Mouse (Mus musculus) lung, embryonic 15.5 days (tissue): ENCODE data around the gene Gm17571. TPM values are rescaled to one million over a fixed set of nuclear protein-coding genes. Genes with fewer than 3 reads are reported as not detected.

Experiments used
- ATAC-seq: fragments of 200-750 bp; cut with Nextera tagmentation; 2 replicates; pipeline ENCODE4 v1.8.0; 2017; ENCODE audit warnings: moderate number of reproducible peaks, borderline replicate concordance; ENCODE audit not compliant: low FRiP score, low TSS enrichment; ENCODE audit errors: extremely low read depth
- H3K27ac ChIP-seq: fragments of 300-500 bp; sonication (generic); 2 replicates; pipeline ENCODE4 v1.5.1; 2015; ENCODE audit warnings: moderate library complexity, mild to moderate bottlenecking, inconsistent platforms
- H3K27me3 ChIP-seq: fragments of 300-500 bp; sonication (generic); 2 replicates; pipeline ENCODE4 v1.6.1; 2015; ENCODE audit warnings: inconsistent platforms
- H3K36me3 ChIP-seq: fragments of 300-500 bp; sonication (generic); 2 replicates; pipeline ENCODE4 v1.6.1; 2015; ENCODE audit warnings: inconsistent platforms
- H3K4me1 ChIP-seq: fragments of 300-500 bp; sonication (generic); 2 replicates; pipeline ENCODE4 v1.6.1; 2015; ENCODE audit warnings: inconsistent platforms
- H3K4me2 ChIP-seq: fragments of 300-500 bp; sonication (generic); 2 replicates; pipeline ENCODE4 v1.6.1; 2015; ENCODE audit warnings: inconsistent platforms, mild to moderate bottlenecking, moderate library complexity
- H3K4me3 ChIP-seq: fragments of 300-500 bp; sonication (generic); 2 replicates; pipeline ENCODE4 v1.5.1; 2015; ENCODE audit warnings: mild to moderate bottlenecking, inconsistent platforms
- H3K9ac ChIP-seq: fragments of 300-500 bp; sonication (generic); 2 replicates; pipeline ENCODE4 v1.6.1; 2015; ENCODE audit warnings: inconsistent platforms
- H3K9me3 ChIP-seq: fragments of 300-500 bp; sonication (generic); 2 replicates; pipeline ENCODE4 v1.6.1; 2016; ENCODE audit warnings: inconsistent platforms
- polyA plus RNA-seq: library from polyadenylated mRNA; unstranded; fragments of >200 nt; fragmentation: Nextera tagmentation; extraction: Ambion mirVana; gene quantifications from 2 replicates; pipeline ENCODE4 v1.2.1, GENCODE M21; 2015

Gene Gm17571
- polyA plus RNA-seq, 1 experiment from 2014 or later = not detected

GRCm38 (mm10) chr9:13414230-13414766, 32.3 kb downstream of the Gm17571 start:
- Histone ChIP-seq H3K36me3 (peaks cover 6% of the 10 kb centered on the region; the same call in 1 of the 2 replicates), H3K9me3 (no peaks in the 10 kb centered on the region), H3K4me1 (no peaks in the 10 kb centered on the region), H3K27ac (no peak overlapping the region), H3K4me3 (no peak overlapping the region), H3K4me2 (no peak overlapping the region), H3K9ac (no peak overlapping the region), H3K27me3 (no peaks in the 10 kb centered on the region)
- no peak; the same call in 1 of the 2 replicates for ATAC-seq

Other genes with a start within 250 kb of the Gm17571 start
- 10.0 and 10.1 TPM in 2 replicates for gene Jrkl, start 200.9 kb downstream of the Gm17571 start, polyA plus RNA-seq
- 11.4 and 13.3 TPM in 2 replicates for gene Ccdc82, start 199.8 kb downstream of the Gm17571 start, polyA plus RNA-seq
- gene Maml2, start 148.8 kb downstream of the Gm17571 start, polyA plus RNA-seq = 13.3 and 14.5 TPM in 2 replicates